Mouse (Mus musculus) right cerebral cortex, postnatal 10 days (tissue): ENCODE measurements around the gene Cwc22.
A peak's percentile ranks its signal among the peaks of the same experiment; 100 is the strongest.
"Not testable (repeated sequence)": the region's sequence is repeated elsewhere in the genome, so short reads cannot be mapped to it uniquely, and the experiment has no call there.

Experiments
- DNase-seq, 2 experiments: peaks; one replicate each; pipeline ENCODE4 v3.0.0; 2021; ENCODE audit warnings: low spot score in 2 of 2

Cwc22 gene

GRCm38 (mm10) chr2:77897558-77897899 is 48.6 kb downstream of the Cwc22 start:
- no peak for DNase-seq

- DNase-seq = peak; percentile 47 to 60
Measured at GRCm38 (mm10) chr2:77896843-77897557, 49.2 kb downstream of the Cwc22 start.

- not testable (repeated sequence) for DNase-seq
Measured at GRCm38 (mm10) chr2:77895906-77896570, 50.1 kb downstream of the Cwc22 start.

DNA sequence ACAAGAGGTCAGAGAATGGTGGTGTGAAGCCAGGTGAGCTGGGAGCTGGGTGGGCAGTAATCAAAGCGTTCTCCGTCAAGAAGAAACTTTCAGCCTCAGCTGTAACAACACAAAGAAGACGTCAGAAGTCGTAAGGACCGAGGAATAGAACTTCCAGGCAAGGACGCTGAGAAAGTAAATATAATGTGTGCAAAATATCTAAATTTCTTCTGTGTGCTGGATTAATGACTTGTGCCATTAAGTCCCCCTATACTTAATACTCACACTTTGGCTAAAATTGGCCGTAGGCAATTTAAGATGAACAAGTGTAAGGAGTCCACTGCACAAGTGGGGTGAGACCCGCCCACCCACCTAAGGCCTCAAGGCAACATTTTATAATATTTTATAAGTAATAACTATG is 51.3 kb downstream of the Cwc22 start:
- DNase-seq = no peak

- peak in 1 of 2 experiments; percentile 10 for DNase-seq
Measured at GRCm38 (mm10) chr2:77893505-77893904, 52.7 kb downstream of the Cwc22 start.

- DNase-seq = no peak
Measured at GRCm38 (mm10) chr2:77892573-77892972, 53.6 kb downstream of the Cwc22 start.

GRCm38 (mm10) chr2:77890836-77891438 is 55.2 kb downstream of the Cwc22 start:
- DNase-seq = peak in 1 of 2 experiments; percentile 7

DNA sequence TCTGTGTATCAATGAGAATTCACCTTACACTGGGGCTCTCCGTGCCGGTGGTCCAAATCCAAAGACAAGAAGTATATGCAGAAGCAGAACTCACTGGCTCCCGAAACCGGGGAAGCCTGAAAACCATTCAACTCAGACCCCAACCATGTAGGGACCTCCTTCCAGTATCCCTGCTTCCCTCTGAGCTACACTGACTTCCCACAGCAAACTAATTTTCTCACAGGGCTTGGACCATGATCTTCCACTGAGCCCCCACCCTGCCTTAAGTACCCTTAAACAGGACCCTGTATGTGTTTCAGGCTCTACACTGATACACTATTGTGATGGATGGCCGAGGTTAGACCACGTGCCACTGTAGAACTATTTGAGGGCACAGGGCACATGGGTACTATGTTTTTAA is 56.2 kb downstream of the Cwc22 start:
- DNase-seq = no peak

DNA sequence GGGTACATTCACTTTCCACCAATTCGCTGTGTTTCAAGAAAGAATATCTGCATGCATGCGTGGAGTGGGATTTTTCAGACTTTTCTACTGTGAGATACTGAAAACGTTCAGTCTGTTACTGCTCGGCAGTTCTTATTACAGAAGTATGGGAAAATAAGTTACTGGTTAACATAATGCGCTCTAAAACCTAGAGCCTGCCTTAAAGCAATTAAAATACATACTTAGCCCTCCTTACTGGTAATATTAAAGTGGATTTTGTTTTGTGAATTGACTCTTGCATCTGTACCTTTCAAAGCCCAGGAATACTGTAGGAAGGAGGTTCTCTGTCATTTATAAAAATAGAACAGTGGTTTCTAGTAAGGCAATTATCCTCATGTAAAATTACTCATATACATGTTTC is 56.8 kb downstream of the Cwc22 start:
- no peak for DNase-seq

GRCm38 (mm10) chr2:77888826-77889225 is 57.3 kb downstream of the Cwc22 start:
- DNase-seq = no peak

- peak in 1 of 2 experiments; percentile 10 for DNase-seq
Measured at GRCm38 (mm10) chr2:77888056-77888455, 58.1 kb downstream of the Cwc22 start.

DNA sequence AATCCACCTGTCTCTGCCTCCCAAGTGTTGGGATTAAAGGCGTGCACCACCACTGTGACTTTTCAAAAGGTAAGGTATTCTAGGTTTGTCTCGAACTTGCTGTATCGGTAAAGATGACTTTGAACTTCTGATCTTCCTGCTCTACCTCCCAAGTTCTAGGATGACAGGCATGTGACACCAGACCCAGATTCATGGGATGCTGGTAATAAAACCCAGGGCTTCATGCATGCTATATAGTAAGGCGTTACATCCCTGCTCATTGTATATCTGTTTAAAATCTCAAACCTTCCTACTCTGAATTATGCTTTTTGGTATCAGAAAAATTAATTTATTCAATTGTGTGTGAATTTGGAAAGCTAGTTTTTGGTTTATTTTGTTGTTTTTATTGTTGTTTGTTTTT is 59.0 kb downstream of the Cwc22 start:
- peak in 1 of 2 experiments; percentile 4 for DNase-seq

DNA sequence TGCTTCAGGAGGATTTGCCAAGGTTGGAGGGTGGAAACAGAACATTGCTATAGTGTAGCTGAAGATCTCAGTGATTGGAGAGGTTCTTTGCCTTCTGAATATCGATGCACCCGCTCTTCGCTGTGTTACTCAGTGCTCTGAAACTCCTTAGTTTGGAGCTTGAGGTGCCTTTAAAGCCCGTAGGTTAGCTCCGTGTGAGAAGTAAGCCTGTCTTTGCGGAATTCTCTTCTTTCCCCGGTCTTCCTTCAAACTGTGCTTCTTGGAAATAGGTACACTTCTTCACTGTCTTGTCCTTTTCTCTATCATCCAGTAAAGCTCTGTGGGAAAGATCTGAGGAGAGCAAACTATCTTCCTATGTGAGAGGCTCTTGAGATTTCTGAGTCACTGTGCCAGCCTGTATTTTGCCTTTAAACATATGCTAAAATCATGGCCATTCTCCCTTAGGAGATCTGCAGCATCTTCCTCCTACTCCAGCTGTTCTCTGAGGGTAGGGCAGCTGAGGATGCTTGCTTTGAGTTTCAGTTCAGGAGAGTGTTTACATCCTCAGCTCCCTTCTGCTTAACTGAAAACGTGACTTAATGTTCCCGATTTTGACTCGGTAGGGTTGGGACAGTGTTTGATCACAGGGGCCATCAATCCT is 60.6 kb downstream of the Cwc22 start:
- DNase-seq = no peak

- DNase-seq = peak in 1 of 2 experiments; percentile 16
Measured at GRCm38 (mm10) chr2:77885036-77885435, 61.1 kb downstream of the Cwc22 start.

DNA sequence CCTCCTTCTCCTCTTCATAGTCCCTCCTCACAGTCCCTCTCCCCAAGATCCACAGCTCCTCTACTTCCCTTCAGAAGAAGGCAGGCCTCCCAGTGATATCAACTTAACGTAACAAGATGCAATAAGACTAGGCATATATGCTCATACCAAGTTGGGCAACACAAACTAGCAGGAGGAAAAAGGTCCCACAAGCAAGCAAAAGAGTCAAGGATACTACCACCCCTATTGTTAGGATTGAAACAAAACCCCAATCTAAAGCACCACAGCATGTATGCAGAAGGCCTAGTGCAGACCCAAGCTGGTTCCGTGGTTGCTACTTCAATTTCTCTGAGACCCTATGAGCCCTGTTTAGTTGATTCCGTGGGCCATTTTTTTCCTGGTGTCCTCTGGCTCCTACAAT is 61.7 kb downstream of the Cwc22 start:
- DNase-seq = no peak

DNA sequence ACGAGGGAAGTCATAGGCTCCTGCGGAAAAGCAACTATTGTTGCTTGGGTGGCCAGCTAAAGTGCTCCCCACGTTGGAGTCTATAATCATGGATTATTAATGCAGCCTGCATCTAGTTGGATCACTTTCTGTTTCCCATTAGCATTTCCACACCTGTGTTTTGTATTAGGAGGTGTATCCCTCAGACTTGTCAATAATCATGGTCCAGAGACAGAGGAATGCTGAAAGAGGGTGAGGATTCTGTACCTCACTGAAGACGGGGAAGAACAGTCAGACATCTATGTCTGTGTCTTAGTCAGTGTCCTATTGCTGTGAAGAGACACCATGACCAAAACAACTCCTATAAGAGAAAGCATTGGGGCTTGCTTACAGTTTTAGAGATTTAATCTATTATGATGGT is 63.2 kb downstream of the Cwc22 start:
- DNase-seq = no peak

GRCm38 (mm10) chr2:77881301-77882199 is 64.6 kb downstream of the Cwc22 start:
- no peak for DNase-seq

GRCm38 (mm10) chr2:77880351-77880750 is 65.8 kb downstream of the Cwc22 start:
- no peak for DNase-seq

DNA sequence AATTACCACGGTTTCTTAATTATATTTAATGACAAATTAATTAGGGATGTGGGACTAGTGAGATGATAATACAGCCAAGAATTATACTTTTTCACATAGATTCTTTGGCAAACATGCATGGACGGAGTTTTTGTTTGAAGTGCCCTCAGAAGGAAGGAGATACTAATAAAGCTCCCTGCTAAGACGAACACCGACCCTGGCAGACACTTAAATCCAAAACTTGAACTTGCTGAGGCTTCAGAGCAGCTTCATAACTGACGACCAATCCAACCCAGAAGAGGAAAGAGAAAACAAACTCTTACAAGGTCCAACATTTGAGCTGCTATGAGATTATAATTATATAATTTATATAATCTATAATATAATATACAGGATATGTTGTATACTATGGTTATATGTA is 66.4 kb downstream of the Cwc22 start:
- no peak for DNase-seq

GRCm38 (mm10) chr2:77877156-77877855 is 68.9 kb downstream of the Cwc22 start:
- no peak for DNase-seq

DNA sequence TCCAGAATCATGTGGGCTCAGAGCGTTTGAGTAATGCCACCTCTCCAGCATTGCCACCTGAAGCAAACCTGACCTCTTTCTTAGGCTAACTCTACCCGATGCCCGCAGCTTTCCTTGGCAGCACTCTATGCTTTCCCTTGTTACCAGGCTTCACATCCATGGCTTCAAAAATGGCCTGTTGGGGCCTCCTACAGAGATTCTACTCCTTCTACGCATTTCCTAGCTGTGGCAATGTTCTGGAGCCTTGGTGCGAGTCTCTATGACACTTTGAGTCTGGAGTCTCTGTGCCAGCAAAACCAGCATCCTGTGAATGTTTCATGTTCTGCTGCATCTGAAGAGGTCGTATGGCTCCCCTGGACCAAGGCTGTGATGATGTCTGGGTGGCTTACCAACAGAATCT is 69.8 kb downstream of the Cwc22 start:
- no peak for DNase-seq
